Mouse (Mus musculus) CD4-positive, CD25-positive, alpha-beta regulatory T cell, adult 4 months (primary cell): ENCODE results near the gene Spem1. TPM values are rescaled to one million over a fixed set of nuclear protein-coding genes. Genes with fewer than 3 reads are reported as not detected.

Source experiments
- ATAC-seq: one replicate; pipeline ENCODE4 v1.8.0; 2017
- polyA plus RNA-seq, 2 experiments: library from polyadenylated mRNA; unstranded; fragments of 100-300 nt; shearing (Covaris generic); gene quantifications; one replicate each; pipeline ENCODE4 v1.2.1; 2017

The Spem1 gene
- polyA plus RNA-seq, 2 experiments from 2014 or later, result 0.42 TPM; not detected in 1

GRCm38 (mm10) chr11:69836703-69837576, 15.0 kb upstream of the Spem1 start:
- ATAC-seq, result no peak

GRCm38 (mm10) chr11:69835966-69836335, 14.0 kb upstream of the Spem1 start:
- ATAC-seq, result no peak

GRCm38 (mm10) chr11:69835326-69835965, 13.5 kb upstream of the Spem1 start:
- ATAC-seq, result no peak

GRCm38 (mm10) chr11:69834001-69834549, 12.1 kb upstream of the Spem1 start:
- ATAC-seq, result peak; percentile 13

GRCm38 (mm10) chr11:69833554-69833953, 11.6 kb upstream of the Spem1 start:
- no peak for ATAC-seq

- ATAC-seq, result no peak
Observed at GRCm38 (mm10) chr11:69828832-69829231, 6.9 kb upstream of the Spem1 start.

GRCm38 (mm10) chr11:69823456-69823855, 1.5 kb upstream of the Spem1 start:
- no peak for ATAC-seq

GRCm38 (mm10) chr11:69818871-69819270, 3.1 kb downstream of the Spem1 start:
- no peak for ATAC-seq

- no peak for ATAC-seq
Observed at GRCm38 (mm10) chr11:69818365-69818764, 3.6 kb downstream of the Spem1 start, which contains the start of gene Spem2. TSS of gene Spem2 (minus strand) at chr11:69818465.

- no peak for ATAC-seq
Observed at GRCm38 (mm10) chr11:69816520-69816919, 5.5 kb downstream of the Spem1 start.

- ATAC-seq, result no peak
Observed at GRCm38 (mm10) chr11:69815155-69815554, 6.8 kb downstream of the Spem1 start, which contains the start of gene Gm39566. TSS of gene Gm39566 (minus strand) at chr11:69815298.

- no peak for ATAC-seq
Observed at GRCm38 (mm10) chr11:69810280-69810679, 11.7 kb downstream of the Spem1 start.

GRCm38 (mm10) chr11:69807641-69808040, 14.3 kb downstream of the Spem1 start:
- ATAC-seq, result no peak

GRCm38 (mm10) chr11:69806378-69806777, 15.6 kb downstream of the Spem1 start:
- ATAC-seq, result no peak

- ATAC-seq, result no peak
Observed at GRCm38 (mm10) chr11:69804972-69805909, 16.7 kb downstream of the Spem1 start, which contains the start of gene Tmem102. TSS of gene Tmem102 (minus strand) at chr11:69805624.

- ATAC-seq, result no peak
Observed at GRCm38 (mm10) chr11:69804652-69804940, 17.4 kb downstream of the Spem1 start.

GRCm38 (mm10) chr11:69803786-69804651, 18.0 kb downstream of the Spem1 start:
- ATAC-seq, result peak; percentile 67

- ATAC-seq, result no peak
Observed at GRCm38 (mm10) chr11:69803328-69803727, 18.7 kb downstream of the Spem1 start.

- peak; percentile 54 for ATAC-seq
Observed at GRCm38 (mm10) chr11:69802648-69803105, 19.3 kb downstream of the Spem1 start.

GRCm38 (mm10) chr11:69801379-69801977, 20.5 kb downstream of the Spem1 start, which contains the start of gene Fgf11:
TSS of gene Fgf11 (minus strand) at chr11:69801857.
- no peak for ATAC-seq
